Mouse (Mus musculus) CH12.LX (cell line): Measurements from ENCODE around the gene Tmem243. TPM values are rescaled to one million over a fixed set of nuclear protein-coding genes. Genes with fewer than 3 reads are reported as not detected.

Source experiments
- DNase-seq: peaks from one replicate; pipeline ENCODE4 v3.0.0-alpha.2; 2013; ENCODE audit errors: extremely low read depth
- H3K27ac ChIP-seq: 2 replicates; pipeline ENCODE4 v1.5.1; 2012; ENCODE audit warnings: low read depth, mild to moderate bottlenecking, control low read depth, moderate library complexity; ENCODE audit not compliant: insufficient read depth
- H3K27me3 ChIP-seq: replicated peaks from 2 replicates; pipeline ENCODE3; 2012; ENCODE audit warnings: inconsistent platforms
- H3K36me3 ChIP-seq, 2 experiments: replicated peaks in 1 of 2; 2 replicates each; pipeline versions ENCODE3 to v1.6.1; 2012; ENCODE audit warnings: inconsistent platforms in 1 of 2, low read length in 1 of 2, mild to moderate bottlenecking in 1 of 2, mixed read lengths in 1 of 2, moderate library complexity in 1 of 2; ENCODE audit not compliant: control insufficient read depth in 1 of 2, insufficient read depth in 1 of 2
- H3K4me1 ChIP-seq, 2 experiments: 2 replicates each; pipeline ENCODE4 v1.6.1; 2012; ENCODE audit warnings: inconsistent platforms in 1 of 2, moderate library complexity in 1 of 2; ENCODE audit not compliant: insufficient read depth in 2 of 2, control insufficient read depth in 1 of 2
- H3K4me2 ChIP-seq: 2 replicates; pipeline ENCODE4 v1.6.1; 2012; ENCODE audit warnings: low read depth, mild to moderate bottlenecking, control low read depth; ENCODE audit not compliant: poor library complexity, insufficient read depth, severe bottlenecking
- H3K4me3 ChIP-seq, 3 experiments: fragments of 150-350 bp in 1 of 3; sonication (generic) in 1 of 3; replicated peaks in 1 of 3; 2 replicates each; pipeline versions ENCODE3 to v1.5.1; 2011 to 2012; ENCODE audit warnings: low read depth in 2 of 3, low read length in 2 of 3, mild to moderate bottlenecking in 2 of 3, moderate library complexity in 2 of 3, control low read depth in 1 of 3, improper control_type of control experiment in 1 of 3, inconsistent platforms in 1 of 3, mixed read lengths in 1 of 3; ENCODE audit not compliant: poor library complexity in 1 of 3
- H3K79me2 ChIP-seq: replicated peaks from 2 replicates; pipeline ENCODE4 v1.6.1; 2012; ENCODE audit warnings: mild to moderate bottlenecking, moderate library complexity; ENCODE audit not compliant: control insufficient read depth, poor library complexity, insufficient read depth, severe bottlenecking; ENCODE audit errors: extremely low read depth
- H3K9ac ChIP-seq: 2 replicates; pipeline ENCODE4 v1.6.1; 2012; ENCODE audit warnings: low read depth, mild to moderate bottlenecking, control low read depth, moderate library complexity; ENCODE audit not compliant: insufficient read depth
- H3K9me3 ChIP-seq: replicated peaks from 2 replicates; pipeline ENCODE3; 2012; ENCODE audit warnings: low read length, inconsistent platforms, mixed read lengths
- CHD1 ChIP-seq: IDR thresholded peaks from 2 replicates; pipeline ENCODE4 v1.6.1; 2012; ENCODE audit warnings: low read depth, low read length, improper control_type of control experiment, inconsistent platforms
- CTCF ChIP-seq, 2 experiments: IDR thresholded peaks in 1 of 2; conservative IDR thresholded peaks in 1 of 2; 2 replicates each; pipeline ENCODE4 v1.5.1; 2011 to 2012; ENCODE audit warnings: low read depth in 2 of 2, low read length in 2 of 2, improper control_type of control experiment in 1 of 2, inconsistent platforms in 1 of 2, mild to moderate bottlenecking in 1 of 2, moderate library complexity in 1 of 2
- ELF1 ChIP-seq: IDR thresholded peaks from 2 replicates; pipeline ENCODE4 v1.6.1; 2014; ENCODE audit warnings: low read depth, mild to moderate bottlenecking, inconsistent platforms, low read length, improper control_type of control experiment
- GABPA ChIP-seq: IDR thresholded peaks from 2 replicates; pipeline ENCODE4 v1.6.1; 2012; ENCODE audit warnings: low read depth, low read length, improper control_type of control experiment, inconsistent platforms; ENCODE audit not compliant: insufficient replicate concordance
- IRF4 ChIP-seq: IDR thresholded peaks from 2 replicates; pipeline ENCODE4 v1.6.1; 2014; ENCODE audit warnings: low read depth, mild to moderate bottlenecking, inconsistent platforms, low read length, improper control_type of control experiment
- JUN ChIP-seq: IDR thresholded peaks from 2 replicates; pipeline ENCODE4 v1.6.1; 2011; ENCODE audit warnings: low read depth, mild to moderate bottlenecking, low read length, improper control_type of control experiment, moderate library complexity; ENCODE audit not compliant: insufficient read depth
- KAT2A ChIP-seq: IDR thresholded peaks from 2 replicates; pipeline ENCODE4 v1.6.1; 2012; ENCODE audit warnings: low read length, improper control_type of control experiment, inconsistent platforms; ENCODE audit not compliant: insufficient replicate concordance
- MXI1 ChIP-seq: IDR thresholded peaks from 2 replicates; pipeline ENCODE4 v1.6.1; 2011; ENCODE audit warnings: mild to moderate bottlenecking, low read depth, low read length, improper control_type of control experiment
- MYC ChIP-seq: IDR thresholded peaks from 2 replicates; pipeline ENCODE4 v1.6.1; 2011; ENCODE audit warnings: low read depth, mild to moderate bottlenecking, improper control_type of control experiment, low read length
- NELFE ChIP-seq: IDR thresholded peaks from 2 replicates; pipeline ENCODE4 v1.6.1; 2011; ENCODE audit warnings: low read depth, low read length, improper control_type of control experiment
- RCOR1 ChIP-seq: conservative IDR thresholded peaks from 2 replicates; pipeline ENCODE4 v1.6.1; 2012; ENCODE audit warnings: low read depth, mild to moderate bottlenecking, inconsistent platforms, low read length, improper control_type of control experiment
- TBP ChIP-seq: conservative IDR thresholded peaks from 2 replicates; pipeline ENCODE4 v1.6.1; 2011; ENCODE audit warnings: low read depth, low read length, improper control_type of control experiment
- UBTF ChIP-seq: IDR thresholded peaks from 2 replicates; pipeline ENCODE4 v1.6.1; 2012; ENCODE audit warnings: low read depth, mild to moderate bottlenecking, inconsistent platforms, low read length, improper control_type of control experiment, moderate library complexity
- USF2 ChIP-seq: conservative IDR thresholded peaks from 2 replicates; pipeline ENCODE4 v1.6.1; 2011; ENCODE audit warnings: low read depth, low read length, improper control_type of control experiment
- ZKSCAN1 ChIP-seq: IDR thresholded peaks from 2 replicates; pipeline ENCODE4 v1.6.1; 2012; ENCODE audit warnings: low read depth, inconsistent platforms, low read length, improper control_type of control experiment, borderline replicate concordance
- ZNF384 ChIP-seq: IDR thresholded peaks from 2 replicates; pipeline ENCODE4 v1.6.1; 2012; ENCODE audit warnings: low read depth, low read length, improper control_type of control experiment, inconsistent platforms
- dilution Hi-C: fragments of 300-500 bp; cut with MboI; formaldehyde crosslinking; loops from 2 replicates; pipeline ENCODE4 v1.14.3; 2020; ENCODE audit warnings: low sequenced_read_pairs; ENCODE audit not compliant: extremely low pct_unique_long_range_greater_than_20kb, extremely low pct_ligation_motif_present
- in situ Hi-C: fragments of 300-500 bp; cut with MboI; formaldehyde crosslinking; loops from 3 replicates; pipeline ENCODE4 v1.14.3; 2019; ENCODE audit warnings: low sequenced_read_pairs, low pct_ligation_motif_present, low pct_unique_long_range_greater_than_20kb, mixed read lengths
- polyA plus RNA-seq: library from polyadenylated mRNA; unstranded; fragments of >175 nt; gene quantifications from 2 replicates; pipeline ENCODE4 v1.2.1, GENCODE M21; 2012; ENCODE audit warnings: low read depth; ENCODE audit not compliant: insufficient read length
- total RNA-seq, 2 experiments: library from RNA; depleted of rRNA; stranded (reverse); fragments of 300-350 nt in 1 of 2; fragments of >200 nt in 1 of 2; gene quantifications; 2 replicates each; pipeline ENCODE4 v1.2.3; 2012 to 2014

Gene Tmem243
- total and polyA plus RNA-seq, 3 experiments = 74.7 to 107 (median 87.0) TPM

DNA sequence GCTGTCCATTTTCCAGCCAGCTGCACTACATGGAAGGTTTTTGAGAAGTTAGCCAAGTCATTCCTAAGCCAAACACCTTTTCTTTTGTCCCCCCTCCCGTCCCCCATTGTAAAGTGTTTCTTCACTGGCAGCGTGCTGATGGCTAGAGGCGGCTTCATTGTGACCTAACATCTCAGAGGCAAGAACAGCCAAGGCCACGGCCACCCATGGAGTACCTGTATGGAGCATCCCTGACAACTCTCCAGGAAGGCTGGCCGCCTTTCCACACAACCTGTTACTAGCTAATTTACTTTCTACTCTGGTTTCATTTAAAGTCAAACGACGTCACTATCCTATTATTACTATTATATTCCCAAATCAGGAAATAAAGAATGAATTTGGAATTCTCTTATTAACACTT, 31.3 kb downstream of the Tmem243 start:
- Histone ChIP-seq H3K79me2 (no peaks in the 10 kb centered on the region; the same call in 1 of the 2 replicates), H3K27me3 (no peaks in the 10 kb centered on the region), H3K27ac (no peak overlapping the region), H3K9ac (no peak overlapping the region), H3K4me3 (no peak overlapping the region), H3K36me3 (peaks cover 48 to 77% of the 10 kb centered on the region in 2 experiments), H3K4me2 (no peak overlapping the region), H3K9me3 (no peaks in the 10 kb centered on the region), H3K4me1 (no peaks in the 10 kb centered on the region)
- no peak for DNase-seq
- in situ Hi-C loops = no loop called here
- dilution Hi-C loops = no loop called here
- TF ChIP-seq USF2 (no peak), ELF1 (no peak), RCOR1 (no peak), NELFE (no peak), MYC (no peak), ZNF384 (no peak), ZKSCAN1 (no peak), UBTF (no peak), KAT2A (no peak), JUN (no peak), IRF4 (no peak), CHD1 (no peak), MXI1 (no peak)

GRCm38 (mm10) chr5:9135588-9135987, 35.1 kb downstream of the Tmem243 start:
- TF ChIP-seq NELFE (no peak), GABPA (no peak), MXI1 (no peak), IRF4 (no peak), TBP (no peak), CTCF (conservative IDR thresholded peaks at IDR 0.05 in 1 of 2, IDR thresholded peaks at IDR 0.05 in 1 of 2; ENCODE audit: low read depth in 2 of 2, low read length in 2 of 2) (no peak)
- TF ChIP-seq, all 38 proteins: peak for 0
- Histone ChIP-seq H3K79me2 (no peaks in the 10 kb centered on the region; the same call in 1 of the 2 replicates), H3K4me1 (no peaks in the 10 kb centered on the region), H3K36me3 (peaks cover 43 to 75% of the 10 kb centered on the region in 2 experiments), H3K27ac (no peak overlapping the region), H3K27me3 (no peaks in the 10 kb centered on the region), H3K4me3 (no peak overlapping the region), H3K9me3 (no peaks in the 10 kb centered on the region), H3K4me2 (no peak overlapping the region), H3K9ac (no peak overlapping the region)
- no peak for DNase-seq
- in situ Hi-C loops = no loop called here
- dilution Hi-C loops = no loop called here
